ENCODE assay signal across 8 mouse cellular contexts in the genomic region with DNA sequence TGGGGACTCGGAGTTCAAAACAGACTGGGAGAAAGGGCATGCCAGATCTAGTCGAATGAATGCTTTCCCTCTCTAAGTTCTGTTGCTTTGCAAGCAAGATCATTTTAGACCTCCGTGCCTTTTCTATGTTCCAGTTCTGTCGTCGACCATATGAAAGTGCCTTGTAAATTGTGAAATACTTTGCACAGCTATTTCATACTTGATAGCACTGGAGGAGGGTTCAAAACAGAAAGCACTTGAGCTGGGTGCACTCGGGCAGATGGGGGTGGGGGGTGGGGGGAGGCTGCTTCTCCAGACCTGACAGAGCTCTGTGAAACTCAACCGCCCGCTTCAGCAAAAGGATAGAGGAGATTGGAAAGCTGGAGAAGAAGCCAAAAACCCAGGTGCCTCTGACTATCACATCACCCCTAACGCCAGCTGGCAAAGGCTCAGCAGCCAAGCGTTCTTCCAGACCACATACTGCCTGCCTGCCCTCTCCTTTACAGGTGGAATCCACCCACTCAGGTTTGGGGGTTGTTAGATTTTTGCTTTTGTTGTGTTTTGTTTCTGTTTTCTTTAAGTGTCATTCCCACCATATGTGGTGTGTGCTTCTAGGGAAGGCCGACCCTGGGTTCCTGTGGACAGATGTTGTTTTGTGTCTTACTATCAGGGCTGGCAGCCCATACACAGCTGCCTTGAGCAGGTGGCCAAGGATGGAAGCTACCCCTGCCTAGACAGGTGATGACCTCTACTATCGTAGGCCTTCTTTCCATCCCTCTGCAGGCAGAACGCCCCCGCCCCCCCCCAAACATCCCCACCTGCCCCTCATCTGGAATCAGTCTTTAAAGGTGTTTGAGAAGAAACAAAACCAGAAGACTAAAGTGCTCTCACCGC. TPM values are rescaled to one million over a fixed set of nuclear protein-coding genes. Genes with fewer than 3 reads are reported as not detected.
DNase-seq lines count a peak whose midpoint lies in the region; ATAC-seq and TF ChIP-seq lines count a peak whose summit lies in the region.

No protein-coding gene starts in this region.

- no peaks in the 10 kb centered on the region for H3K27me3 ChIP-seq in ES-Bruce4 (ENCODE audit: control insufficient read depth, insufficient read depth, low read length, poor library complexity, severe bottlenecking)
- no peaks in the 10 kb centered on the region for H3K27me3 ChIP-seq in forebrain, embryonic 14.5 days (replicated peaks; ENCODE audit: control insufficient read depth, insufficient read depth, low read length)
- no peaks in the 10 kb centered on the region for H3K27me3 ChIP-seq in limb, embryonic 11.5 days (ENCODE audit: control insufficient read depth, insufficient read depth, low read length)
- no peaks in the 10 kb centered on the region for H3K27me3 ChIP-seq in stomach, embryonic 14.5 days (ENCODE audit: control insufficient read depth, insufficient read depth, low read length)

- DNase-seq in heart, adult 11 months = peak; percentile 96
- no peak for DNase-seq in heart, adult 8-10 months (ENCODE audit: low spot score)
- peak; percentile 30 for DNase-seq in forebrain, embryonic 14.5 days (ENCODE audit: low spot score)
- no peak for DNase-seq in limb, embryonic 11.5 days (ENCODE audit: low spot score)
- no peak for DNase-seq in urinary bladder, postnatal 4 days (ENCODE audit: low spot score in 2 of 2)

- H3K36me3 ChIP-seq in ES-Bruce4 (ENCODE audit: control insufficient read depth, insufficient read depth, low read length, poor library complexity, severe bottlenecking) = no peaks in the 10 kb centered on the region
- no peaks in the 10 kb centered on the region for H3K36me3 ChIP-seq in forebrain, embryonic 14.5 days (ENCODE audit: control insufficient read depth, insufficient read depth, low read length)
- H3K36me3 ChIP-seq in limb, embryonic 11.5 days (ENCODE audit: control insufficient read depth, insufficient read depth, low read length) = no peaks in the 10 kb centered on the region
- H3K36me3 ChIP-seq in stomach, embryonic 14.5 days (ENCODE audit: control insufficient read depth, insufficient read depth, low read length) = no peaks in the 10 kb centered on the region

- peak overlapping the region; percentile 94 for H3K4me3 ChIP-seq in ES-Bruce4 (ENCODE audit: low read depth, low read length)
- peak overlapping the region; percentile 70 for H3K4me3 ChIP-seq in forebrain, embryonic 14.5 days (ENCODE audit: low read depth, low read length)
- H3K4me3 ChIP-seq in limb, embryonic 11.5 days (ENCODE audit: low read depth, low read length) = peak overlapping the region; percentile 88
- H3K4me3 ChIP-seq in stomach, embryonic 14.5 days (ENCODE audit: low read depth, low read length) = peak overlapping the region; percentile 73

- no peaks in the 10 kb centered on the region for H3K9me3 ChIP-seq in ES-Bruce4 (replicated peaks; ENCODE audit: control insufficient read depth, insufficient read depth, low read length, poor library complexity, severe bottlenecking)
- H3K9me3 ChIP-seq in forebrain, embryonic 14.5 days (replicated peaks; ENCODE audit: control insufficient read depth, low read length) = no peaks in the 10 kb centered on the region
- no peaks in the 10 kb centered on the region for H3K9me3 ChIP-seq in limb, embryonic 11.5 days (ENCODE audit: control insufficient read depth, low read length)
- H3K9me3 ChIP-seq in stomach, embryonic 14.5 days (ENCODE audit: control insufficient read depth, low read depth, low read length) = no peaks in the 10 kb centered on the region

- no peak for TF ChIP-seq POLR2A in ES-Bruce4 (IDR thresholded peaks at IDR 0.05; ENCODE audit: insufficient read depth, low read length)

- no peak for ATAC-seq in forebrain, embryonic 14.5 days
- ATAC-seq in limb, embryonic 11.5 days (ENCODE audit: insufficient number of reproducible peaks, low FRiP score, low TSS enrichment, low read depth) = no peak
- no peak for ATAC-seq in stomach, embryonic 14.5 days (ENCODE audit: insufficient number of reproducible peaks, insufficient read depth, low FRiP score, low read depth)
- ATAC-seq in megakaryocyte progenitor cell, adult 5-6 weeks (replicated peaks; ENCODE audit: poor library complexity) = no peak

- 13% methylated on average over 15 of the region's 15 CpGs for WGBS in forebrain, embryonic 14.5 days
- 40% methylated on average over 15 of the region's 15 CpGs for WGBS in limb, embryonic 11.5 days
- 16% methylated on average over 15 of the region's 15 CpGs for WGBS in stomach, embryonic 14.5 days

- TF ChIP-seq EP300 in ES-Bruce4 (IDR thresholded peaks at IDR 0.05; ENCODE audit: insufficient read depth, low read depth, low read length) = no peak

- H3K4me1 ChIP-seq in ES-Bruce4 (ENCODE audit: control insufficient read depth, insufficient read depth, low read length) = peaks cover 5% of the 10 kb centered on the region
- H3K4me1 ChIP-seq in forebrain, embryonic 14.5 days (ENCODE audit: control insufficient read depth, insufficient read depth, low read length) = peaks cover 24% of the 10 kb centered on the region
- H3K4me1 ChIP-seq in limb, embryonic 11.5 days (ENCODE audit: control insufficient read depth, insufficient read depth, low read length) = peaks cover 35% of the 10 kb centered on the region
- H3K4me1 ChIP-seq in stomach, embryonic 14.5 days (ENCODE audit: control insufficient read depth, insufficient read depth, low read length) = peaks cover 56% of the 10 kb centered on the region

- peak overlapping the region; percentile 99 for H3K4me2 ChIP-seq in forebrain, embryonic 14.5 days (ENCODE audit: low read length)
- H3K4me2 ChIP-seq in limb, embryonic 11.5 days (ENCODE audit: low read depth, severe bottlenecking) = peak overlapping the region; percentile 79
- peak overlapping the region; percentile 89 for H3K4me2 ChIP-seq in stomach, embryonic 14.5 days (replicated peaks; ENCODE audit: low read depth, low read length)

- no peak for TF ChIP-seq CTCF in ES-Bruce4 (IDR thresholded peaks at IDR 0.05; ENCODE audit: low read depth, low read length)

- no peak overlapping the region for H3K27ac ChIP-seq in ES-Bruce4 (ENCODE audit: insufficient read depth, low read length)
- H3K27ac ChIP-seq in forebrain, embryonic 14.5 days (ENCODE audit: low read depth, low read length) = no peak overlapping the region
- peak overlapping the region; percentile 98 for H3K27ac ChIP-seq in limb, embryonic 11.5 days (replicated peaks; ENCODE audit: low read depth, low read length)
- H3K27ac ChIP-seq in stomach, embryonic 14.5 days (ENCODE audit: low read length) = peak overlapping the region; percentile 95; the same call in 1 of the 2 replicates

- peak overlapping the region; percentile 57 for H3K9ac ChIP-seq in ES-Bruce4 (ENCODE audit: low read depth, poor library complexity, severe bottlenecking)
- H3K9ac ChIP-seq in forebrain, embryonic 14.5 days (ENCODE audit: low read length) = peak overlapping the region; percentile 82
- peak overlapping the region; percentile 95 for H3K9ac ChIP-seq in limb, embryonic 11.5 days (ENCODE audit: low read length)
- peak overlapping the region; percentile 90 for H3K9ac ChIP-seq in stomach, embryonic 14.5 days (replicated peaks; ENCODE audit: low read depth, low read length)

RNA-seq across cellular contexts. Expression of gene Smad3, which starts 1.9 kb away (rescaled TPM):
- 10 to 100 TPM; 10.1 to 14.1 (median 12.5) TPM for total RNA-seq in heart, adult 8-10 months (2022)
- 25.2 and 25.7 TPM in 2 replicates for polyA plus RNA-seq in ES-Bruce4 (2011; ENCODE audit: insufficient read depth, insufficient read length, low read depth, missing spikeins)
- polyA plus RNA-seq in forebrain, embryonic 14.5 days (2014; fragmentation: Nextera tagmentation; extraction: Ambion mirVana) = 5.1 and 5.4 TPM in 2 replicates
- polyA plus RNA-seq in limb, embryonic 11.5 days (2014; fragmentation: Nextera tagmentation; extraction: Ambion mirVana) = 21.0 and 24.0 TPM in 2 replicates
- 16.5 and 17.3 TPM in 2 replicates for polyA plus RNA-seq in stomach, embryonic 14.5 days (2014; fragmentation: Nextera tagmentation; extraction: Ambion mirVana)
- total RNA-seq in megakaryocyte progenitor cell, adult 5-6 weeks (2015) = 12.6 and 14.4 TPM in 2 replicates
- 16.7 and 16.8 TPM in 2 replicates for total RNA-seq in megakaryocyte progenitor cell, adult 5-6 weeks (2017)

Comparison
In these comparisons a context has a peak if more than half of its experiments do, and no peak if none do; other contexts are left out.
1. DNase-seq: peak in heart, adult 11 months (single experiment) and forebrain, embryonic 14.5 days (single experiment); none in heart, adult 8-10 months (single experiment), limb, embryonic 11.5 days (single experiment) and urinary bladder, postnatal 4 days (0 of 2).
2. H3K27ac ChIP-seq: peak in limb, embryonic 11.5 days (single experiment) and stomach, embryonic 14.5 days (single experiment); none in ES-Bruce4 (single experiment) and forebrain, embryonic 14.5 days (single experiment).
3. Peak in every context shown above with its lines, with median percentiles within 50 percentile points of each other: H3K4me3 ChIP-seq, H3K9ac ChIP-seq and H3K4me2 ChIP-seq.